Mouse (Mus musculus): ENCODE data around the gene Palld.

DNA sequence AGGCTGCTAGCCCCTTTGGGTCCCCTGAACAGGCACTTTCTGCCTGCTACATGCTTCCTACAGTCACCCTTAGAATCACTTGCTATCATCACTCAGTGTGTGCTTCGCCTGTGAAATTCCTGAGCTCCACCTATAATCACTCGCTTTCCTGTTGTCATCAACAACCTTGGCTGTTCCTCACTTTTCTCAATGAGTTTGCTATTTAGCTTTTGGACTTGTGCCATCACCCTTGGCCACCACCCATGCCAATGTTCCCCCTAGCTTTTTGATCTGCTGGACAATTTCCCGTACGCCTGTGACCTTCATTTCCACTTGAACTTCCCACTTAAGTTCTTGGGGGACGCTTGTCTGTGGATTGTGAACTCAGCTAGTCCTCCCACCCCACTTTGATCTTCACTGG, 225.3 kb downstream of the Palld start:
- TF ChIP-seq CTCF (conservative IDR thresholded peaks at IDR 0.05; ENCODE audit: low read length) (no peak), NANOG (IDR thresholded peaks at IDR 0.05; ENCODE audit: borderline replicate concordance, low read length) (no peak), POU5F1 (IDR thresholded peaks at IDR 0.05; ENCODE audit: borderline replicate concordance, low read length) (no peak)

All from E14TG2a.4 (cell line).